Mouse (Mus musculus): ENCODE measurements around the gene Tceal7. TPM values are rescaled to one million over a fixed set of nuclear protein-coding genes. Genes with fewer than 3 reads are reported as not detected.
A peak's percentile ranks its signal among the peaks of the same experiment; 100 is the strongest.

The Tceal7 gene
- polyA plus RNA-seq, 1 experiment from 2014 or later, result 0.23 TPM

GRCm38 (mm10) chrX:136195193-136195944 is 19.2 kb upstream of the Tceal7 start:
- no peaks in the 10 kb centered on the region for H3K4me1 ChIP-seq (ENCODE audit: control insufficient read depth, insufficient read depth, low read length)
- no peak overlapping the region for H3K27ac ChIP-seq (ENCODE audit: low read depth, low read length)
- WGBS, result 81% methylated on average over 16 of the region's 16 CpGs
- no peaks in the 10 kb centered on the region for H3K27me3 ChIP-seq (ENCODE audit: control insufficient read depth, insufficient read depth, low read length)
- H3K9ac ChIP-seq (ENCODE audit: low read depth, low read length), result no peak overlapping the region
- no peak overlapping the region for H3K4me3 ChIP-seq (ENCODE audit: low read length)
- H3K4me2 ChIP-seq (replicated peaks; ENCODE audit: low read depth, low read length), result no peak overlapping the region
- no peaks in the 10 kb centered on the region for H3K9me3 ChIP-seq (ENCODE audit: control insufficient read depth, low read length)
- H3K36me3 ChIP-seq (ENCODE audit: control insufficient read depth, insufficient read depth, low read length), result no peaks in the 10 kb centered on the region
- no peak for ATAC-seq (ENCODE audit: low FRiP score, low TSS enrichment)

- Histone ChIP-seq H3K36me3 (ENCODE audit: control insufficient read depth, insufficient read depth, low read length) (no peaks in the 10 kb centered on the region), H3K27ac (ENCODE audit: low read depth, low read length) (no peak overlapping the region), H3K9ac (ENCODE audit: low read depth, low read length) (no peak overlapping the region), H3K4me3 (ENCODE audit: low read length) (no peak overlapping the region), H3K27me3 (ENCODE audit: control insufficient read depth, insufficient read depth, low read length) (no peaks in the 10 kb centered on the region), H3K4me2 (replicated peaks; ENCODE audit: low read depth, low read length) (no peak overlapping the region), H3K4me1 (ENCODE audit: control insufficient read depth, insufficient read depth, low read length) (no peaks in the 10 kb centered on the region), H3K9me3 (ENCODE audit: control insufficient read depth, low read length) (no peaks in the 10 kb centered on the region)
- ATAC-seq (ENCODE audit: low FRiP score, low TSS enrichment), result no peak
- 50% methylated on average over 1 of the region's 1 CpGs for WGBS
Measured at GRCm38 (mm10) chrX:136196873-136197272, 17.7 kb upstream of the Tceal7 start.

- no peaks in the 10 kb centered on the region for H3K36me3 ChIP-seq (ENCODE audit: control insufficient read depth, insufficient read depth, low read length)
- 0 out of 2 replicates have a peak, but pooled peaks have one; percentile 32 for ATAC-seq (ENCODE audit: low FRiP score, low TSS enrichment)
- H3K9ac ChIP-seq (ENCODE audit: low read depth, low read length), result no peak overlapping the region
- peak overlapping the region; percentile 44 for H3K4me2 ChIP-seq (replicated peaks; ENCODE audit: low read depth, low read length)
- H3K4me3 ChIP-seq (ENCODE audit: low read length), result peak overlapping the region; percentile 36
- H3K9me3 ChIP-seq (ENCODE audit: control insufficient read depth, low read length), result no peaks in the 10 kb centered on the region
- H3K27me3 ChIP-seq (ENCODE audit: control insufficient read depth, insufficient read depth, low read length), result no peaks in the 10 kb centered on the region
- H3K4me1 ChIP-seq (ENCODE audit: control insufficient read depth, insufficient read depth, low read length), result no peaks in the 10 kb centered on the region
- WGBS, result 32% methylated on average over 7 of the region's 7 CpGs
- H3K27ac ChIP-seq (ENCODE audit: low read depth, low read length), result no peak overlapping the region
Measured at GRCm38 (mm10) chrX:136203257-136203656, 11.3 kb upstream of the Tceal7 start.

- WGBS, result 21% methylated on average over 9 of the region's 9 CpGs
- no peaks in the 10 kb centered on the region for H3K9me3 ChIP-seq (ENCODE audit: control insufficient read depth, low read length)
- H3K4me3 ChIP-seq (ENCODE audit: low read length), result peak within 1 kb of the TSS; percentile 36
- no peaks in the 10 kb centered on the region for H3K4me1 ChIP-seq (ENCODE audit: control insufficient read depth, insufficient read depth, low read length)
- peak within 1 kb of the TSS; percentile 44 for H3K4me2 ChIP-seq (replicated peaks; ENCODE audit: low read depth, low read length)
- H3K27me3 ChIP-seq (ENCODE audit: control insufficient read depth, insufficient read depth, low read length), result no peaks in the 10 kb centered on the region
- no peak within 1 kb of the TSS for H3K27ac ChIP-seq (ENCODE audit: low read depth, low read length)
- H3K36me3 ChIP-seq (ENCODE audit: control insufficient read depth, insufficient read depth, low read length), result no peaks in the 10 kb centered on the region
- no peak within 1 kb of the TSS for H3K9ac ChIP-seq (ENCODE audit: low read depth, low read length)
- peak; percentile 86 for ATAC-seq (ENCODE audit: low FRiP score, low TSS enrichment)
Measured at GRCm38 (mm10) chrX:136203664-136204066, 10.9 kb upstream of the Tceal7 start, which contains the start of gene Tceal5. Gene Tceal5, minus strand, starts transcription at chrX:136203876.

GRCm38 (mm10) chrX:136204406-136204805 is 10.2 kb upstream of the Tceal7 start:
- Histone ChIP-seq H3K4me2 (replicated peaks; ENCODE audit: low read depth, low read length) (no peak overlapping the region), H3K9ac (ENCODE audit: low read depth, low read length) (no peak overlapping the region), H3K4me3 (ENCODE audit: low read length) (no peak overlapping the region), H3K36me3 (ENCODE audit: control insufficient read depth, insufficient read depth, low read length) (no peaks in the 10 kb centered on the region), H3K27ac (ENCODE audit: low read depth, low read length) (no peak overlapping the region), H3K9me3 (ENCODE audit: control insufficient read depth, low read length) (no peaks in the 10 kb centered on the region), H3K27me3 (ENCODE audit: control insufficient read depth, insufficient read depth, low read length) (no peaks in the 10 kb centered on the region), H3K4me1 (ENCODE audit: control insufficient read depth, insufficient read depth, low read length) (no peaks in the 10 kb centered on the region)
- no peak for ATAC-seq (ENCODE audit: low FRiP score, low TSS enrichment)
- WGBS, result 82% methylated on average over 6 of the region's 6 CpGs

- H3K27ac ChIP-seq (ENCODE audit: low read depth, low read length), result no peak overlapping the region
- no peaks in the 10 kb centered on the region for H3K27me3 ChIP-seq (ENCODE audit: control insufficient read depth, insufficient read depth, low read length)
- H3K9ac ChIP-seq (ENCODE audit: low read depth, low read length), result no peak overlapping the region
- WGBS, result 73% methylated on average over 2 of the region's 2 CpGs
- no peaks in the 10 kb centered on the region for H3K4me1 ChIP-seq (ENCODE audit: control insufficient read depth, insufficient read depth, low read length)
- no peak for ATAC-seq (ENCODE audit: low FRiP score, low TSS enrichment)
- no peaks in the 10 kb centered on the region for H3K36me3 ChIP-seq (ENCODE audit: control insufficient read depth, insufficient read depth, low read length)
- H3K4me3 ChIP-seq (ENCODE audit: low read length), result no peak overlapping the region
- H3K4me2 ChIP-seq (replicated peaks; ENCODE audit: low read depth, low read length), result no peak overlapping the region
- no peaks in the 10 kb centered on the region for H3K9me3 ChIP-seq (ENCODE audit: control insufficient read depth, low read length)
Measured at GRCm38 (mm10) chrX:136213396-136213795, 1.2 kb upstream of the Tceal7 start.

- WGBS, result 73% methylated on average over 1 of the region's 1 CpGs
- Histone ChIP-seq H3K4me3 (ENCODE audit: low read length) (no peak overlapping the region), H3K4me1 (ENCODE audit: control insufficient read depth, insufficient read depth, low read length) (no peaks in the 10 kb centered on the region), H3K27me3 (ENCODE audit: control insufficient read depth, insufficient read depth, low read length) (no peaks in the 10 kb centered on the region), H3K9ac (ENCODE audit: low read depth, low read length) (no peak overlapping the region), H3K27ac (ENCODE audit: low read depth, low read length) (no peak overlapping the region), H3K36me3 (ENCODE audit: control insufficient read depth, insufficient read depth, low read length) (no peaks in the 10 kb centered on the region), H3K9me3 (ENCODE audit: control insufficient read depth, low read length) (no peaks in the 10 kb centered on the region), H3K4me2 (replicated peaks; ENCODE audit: low read depth, low read length) (no peak overlapping the region)
- ATAC-seq (ENCODE audit: low FRiP score, low TSS enrichment), result no peak
Measured at GRCm38 (mm10) chrX:136216303-136216702, 1.7 kb downstream of the Tceal7 start.

GRCm38 (mm10) chrX:136223714-136224113 is 9.1 kb downstream of the Tceal7 start:
- H3K27me3 ChIP-seq (ENCODE audit: control insufficient read depth, insufficient read depth, low read length), result no peaks in the 10 kb centered on the region
- no peak for ATAC-seq (ENCODE audit: low FRiP score, low TSS enrichment)
- no peaks in the 10 kb centered on the region for H3K4me1 ChIP-seq (ENCODE audit: control insufficient read depth, insufficient read depth, low read length)
- WGBS, result 75% methylated on average over 6 of the region's 6 CpGs
- H3K4me3 ChIP-seq (ENCODE audit: low read length), result no peak overlapping the region
- H3K9me3 ChIP-seq (ENCODE audit: control insufficient read depth, low read length), result no peaks in the 10 kb centered on the region
- H3K36me3 ChIP-seq (ENCODE audit: control insufficient read depth, insufficient read depth, low read length), result no peaks in the 10 kb centered on the region
- H3K9ac ChIP-seq (ENCODE audit: low read depth, low read length), result no peak overlapping the region
- no peak overlapping the region for H3K4me2 ChIP-seq (replicated peaks; ENCODE audit: low read depth, low read length)
- H3K27ac ChIP-seq (ENCODE audit: low read depth, low read length), result no peak overlapping the region

GRCm38 (mm10) chrX:136227768-136228167 is 13.2 kb downstream of the Tceal7 start:
- no peaks in the 10 kb centered on the region for H3K27me3 ChIP-seq (ENCODE audit: control insufficient read depth, insufficient read depth, low read length)
- 65% methylated on average over 5 of the region's 5 CpGs for WGBS
- H3K9me3 ChIP-seq (ENCODE audit: control insufficient read depth, low read length), result no peaks in the 10 kb centered on the region

More at GRCm38 (mm10) chrX:136227768-136228167, 13.2 kb downstream of the Tceal7 start:
- Histone ChIP-seq H3K27ac (ENCODE audit: low read depth, low read length) (no peak overlapping the region), H3K4me3 (ENCODE audit: low read length) (no peak overlapping the region), H3K36me3 (ENCODE audit: control insufficient read depth, insufficient read depth, low read length) (no peaks in the 10 kb centered on the region), H3K4me2 (replicated peaks; ENCODE audit: low read depth, low read length) (no peak overlapping the region), H3K9ac (ENCODE audit: low read depth, low read length) (no peak overlapping the region), H3K4me1 (ENCODE audit: control insufficient read depth, insufficient read depth, low read length) (no peaks in the 10 kb centered on the region)
- ATAC-seq (ENCODE audit: low FRiP score, low TSS enrichment), result no peak

Data from kidney, embryonic 14.5 days (tissue).